Mouse (Mus musculus): ENCODE data around the gene 1700024G13Rik. TPM values are rescaled to one million over a fixed set of nuclear protein-coding genes. Genes with fewer than 3 reads are reported as not detected.

The 1700024G13Rik gene
- polyA plus RNA-seq (2015; fragmentation: Nextera tagmentation; extraction: Ambion mirVana): not detected in 2 replicates

DNA sequence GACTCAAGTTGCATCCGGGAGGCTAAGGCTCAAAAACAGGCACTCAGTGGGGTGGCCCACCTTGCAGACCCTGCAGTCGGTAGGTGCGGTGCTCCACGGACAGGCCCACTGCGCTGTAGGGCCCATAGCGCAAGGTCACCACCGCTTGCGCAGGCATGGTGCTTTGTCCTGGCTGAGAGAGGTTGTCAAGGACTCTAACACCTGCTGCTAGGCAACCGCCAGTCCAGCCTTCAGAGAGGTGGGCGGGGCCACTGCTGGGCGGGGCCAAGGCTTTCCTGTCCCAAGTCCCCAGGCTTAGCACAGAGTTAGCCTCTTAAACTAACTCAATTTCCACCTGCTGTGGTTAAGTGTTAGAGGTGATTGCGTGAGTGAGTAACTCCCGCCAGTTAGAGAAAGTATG is at the start of gene 1700024G13Rik:
Gene 1700024G13Rik, minus strand, starts transcription at position 196 of the 400 bp plus-strand sequence.

Other genes starting within 250 kb of the 1700024G13Rik start
- gene Msmb, start 246.4 kb downstream of the 1700024G13Rik start, polyA plus RNA-seq (2015; fragmentation: Nextera tagmentation; extraction: Ambion mirVana): not detected in 2 replicates
- gene Ncoa4, start 228.5 kb downstream of the 1700024G13Rik start, polyA plus RNA-seq (2015; fragmentation: Nextera tagmentation; extraction: Ambion mirVana): 116 and 129 TPM in 2 replicates
- gene Timm23, start 186.5 kb downstream of the 1700024G13Rik start, polyA plus RNA-seq (2015; fragmentation: Nextera tagmentation; extraction: Ambion mirVana): 251 and 298 TPM in 2 replicates
- gene Parg, start 186.4 kb downstream of the 1700024G13Rik start, polyA plus RNA-seq (2015; fragmentation: Nextera tagmentation; extraction: Ambion mirVana): 22.6 and 39.2 TPM in 2 replicates
- gene Ogdhl, start 66.4 kb downstream of the 1700024G13Rik start, polyA plus RNA-seq (2015; fragmentation: Nextera tagmentation; extraction: Ambion mirVana): 8.6 and 11.9 TPM in 2 replicates
- gene Slc18a3, start 76.5 kb upstream of the 1700024G13Rik start, polyA plus RNA-seq (2015; fragmentation: Nextera tagmentation; extraction: Ambion mirVana): 0.72 and 2.7 TPM in 2 replicates
- gene Chat, start 77.6 kb upstream of the 1700024G13Rik start, polyA plus RNA-seq (2015; fragmentation: Nextera tagmentation; extraction: Ambion mirVana): 0.10 TPM in 1 of 2 replicates, not detected in the other
- 7.9 and 8.9 TPM in 2 replicates for gene Ercc6, start 125.1 kb upstream of the 1700024G13Rik start, polyA plus RNA-seq (2015; fragmentation: Nextera tagmentation; extraction: Ambion mirVana)
- gene Prrxl1, start 211.0 kb upstream of the 1700024G13Rik start, polyA plus RNA-seq (2015; fragmentation: Nextera tagmentation; extraction: Ambion mirVana): 1.3 and 2.6 TPM in 2 replicates

Measured in adrenal gland, postnatal 0 days (tissue).